Mouse (Mus musculus) embryo, embryonic 9.5 days (tissue): ENCODE data around the gene Unc93b1.

ENCODE experiments used
- DNase-seq: peaks from one replicate; pipeline ENCODE4 v3.0.0-alpha.2; 2017; ENCODE audit errors: extremely low spot score

Unc93b1 gene

GRCm38 (mm10) chr19:3935032-3935895 lies at the start of gene Unc93b1:
Gene Unc93b1, plus strand, starts transcription at chr19:3935186.
- DNase-seq, result peak; percentile 54

GRCm38 (mm10) chr19:3889096-3889495 lies 45.9 kb upstream of the Unc93b1 start:
- DNase-seq, result no peak

GRCm38 (mm10) chr19:3890181-3890580 lies 44.8 kb upstream of the Unc93b1 start:
- no peak for DNase-seq

- DNase-seq, result no peak
Observed at GRCm38 (mm10) chr19:3893545-3894116, 41.4 kb upstream of the Unc93b1 start.

- DNase-seq, result no peak
Observed at GRCm38 (mm10) chr19:3894294-3894693, 40.7 kb upstream of the Unc93b1 start.

GRCm38 (mm10) chr19:3895171-3895631 lies 39.8 kb upstream of the Unc93b1 start:
- DNase-seq, result peak; percentile 40

GRCm38 (mm10) chr19:3896208-3896607 lies 38.8 kb upstream of the Unc93b1 start:
- DNase-seq, result no peak

- DNase-seq, result no peak
Observed at GRCm38 (mm10) chr19:3897557-3897956, 37.4 kb upstream of the Unc93b1 start.

GRCm38 (mm10) chr19:3898952-3899351 lies 36.0 kb upstream of the Unc93b1 start:
- DNase-seq, result no peak

GRCm38 (mm10) chr19:3899618-3900017 lies 35.4 kb upstream of the Unc93b1 start:
- DNase-seq, result no peak

- no peak for DNase-seq
Observed at GRCm38 (mm10) chr19:3902966-3903365, 32.0 kb upstream of the Unc93b1 start.

- no peak for DNase-seq
Observed at GRCm38 (mm10) chr19:3903648-3904362, 31.2 kb upstream of the Unc93b1 start.

GRCm38 (mm10) chr19:3904363-3904675 lies 30.7 kb upstream of the Unc93b1 start:
- DNase-seq, result no peak

- DNase-seq, result peak; percentile 40
Observed at GRCm38 (mm10) chr19:3905261-3905969, 29.6 kb upstream of the Unc93b1 start.

- DNase-seq, result no peak
Observed at GRCm38 (mm10) chr19:3906326-3906725, 28.7 kb upstream of the Unc93b1 start.

GRCm38 (mm10) chr19:3906795-3907786 lies 27.9 kb upstream of the Unc93b1 start, which contains the start of gene Tcirg1:
Gene Tcirg1, minus strand, starts transcription at chr19:3907133.
- DNase-seq, result peak; percentile 70

GRCm38 (mm10) chr19:3907876-3908660 lies 26.9 kb upstream of the Unc93b1 start:
- no peak for DNase-seq

GRCm38 (mm10) chr19:3910206-3910605 lies 24.8 kb upstream of the Unc93b1 start:
- no peak for DNase-seq

- peak; percentile 93 for DNase-seq
Observed at GRCm38 (mm10) chr19:3912337-3913204, 22.4 kb upstream of the Unc93b1 start, which contains the start of gene Ndufs8. Gene Ndufs8, minus strand, starts transcription at chr19:3912774.
